Mouse (Mus musculus): ENCODE results near the gene Sipa1. TPM values are rescaled to one million over a fixed set of nuclear protein-coding genes. Genes with fewer than 3 reads are reported as not detected.

The Sipa1 gene
- 10 to 100 TPM; 15.3 to 16.1 TPM for total RNA-seq (2021)

GRCm38 (mm10) chr19:5662981-5663913, at the start of gene Sipa1:
Gene Sipa1 (minus strand): TSS chr19:5663707.
- DNase-seq (ENCODE audit: extremely low spot score in 1 of 2, low spot score in 1 of 2), result peak; percentile 59 to 67

- no peak for DNase-seq (ENCODE audit: extremely low spot score in 1 of 2, low spot score in 1 of 2)
Observed at GRCm38 (mm10) chr19:5713255-5713654, 49.7 kb upstream of the Sipa1 start.

GRCm38 (mm10) chr19:5711907-5712460, 48.5 kb upstream of the Sipa1 start:
- no peak for DNase-seq (ENCODE audit: extremely low spot score in 1 of 2, low spot score in 1 of 2)

GRCm38 (mm10) chr19:5711218-5711617, 47.7 kb upstream of the Sipa1 start:
- peak in 1 of 2 experiments; percentile 75 for DNase-seq (ENCODE audit: extremely low spot score in 1 of 2, low spot score in 1 of 2)

GRCm38 (mm10) chr19:5710581-5710980, 47.1 kb upstream of the Sipa1 start:
- no peak for DNase-seq (ENCODE audit: extremely low spot score in 1 of 2, low spot score in 1 of 2)

GRCm38 (mm10) chr19:5710068-5710467, 46.6 kb upstream of the Sipa1 start:
- no peak for DNase-seq (ENCODE audit: extremely low spot score in 1 of 2, low spot score in 1 of 2)

- no peak for DNase-seq (ENCODE audit: extremely low spot score in 1 of 2, low spot score in 1 of 2)
Observed at GRCm38 (mm10) chr19:5704801-5705571, 41.5 kb upstream of the Sipa1 start.

- DNase-seq (ENCODE audit: extremely low spot score in 1 of 2, low spot score in 1 of 2), result no peak
Observed at GRCm38 (mm10) chr19:5704163-5704800, 40.8 kb upstream of the Sipa1 start, which contains the start of gene Kcnk7. Gene Kcnk7 (plus strand): TSS chr19:5704367.

- no peak for DNase-seq (ENCODE audit: extremely low spot score in 1 of 2, low spot score in 1 of 2)
Observed at GRCm38 (mm10) chr19:5695849-5696462, 32.4 kb upstream of the Sipa1 start.

GRCm38 (mm10) chr19:5693801-5694200, 30.3 kb upstream of the Sipa1 start:
- no peak for DNase-seq (ENCODE audit: extremely low spot score in 1 of 2, low spot score in 1 of 2)

- no peak for DNase-seq (ENCODE audit: extremely low spot score in 1 of 2, low spot score in 1 of 2)
Observed at GRCm38 (mm10) chr19:5692913-5693396, 29.4 kb upstream of the Sipa1 start.

- DNase-seq (ENCODE audit: extremely low spot score in 1 of 2, low spot score in 1 of 2), result no peak
Observed at GRCm38 (mm10) chr19:5692086-5692912, 28.8 kb upstream of the Sipa1 start.

- DNase-seq (ENCODE audit: extremely low spot score in 1 of 2, low spot score in 1 of 2), result no peak
Observed at GRCm38 (mm10) chr19:5691601-5692000, 28.1 kb upstream of the Sipa1 start.

- no peak for DNase-seq (ENCODE audit: extremely low spot score in 1 of 2, low spot score in 1 of 2)
Observed at GRCm38 (mm10) chr19:5690343-5690735, 26.8 kb upstream of the Sipa1 start.

- DNase-seq (ENCODE audit: extremely low spot score in 1 of 2, low spot score in 1 of 2), result peak; percentile 42 to 53
Observed at GRCm38 (mm10) chr19:5689565-5690342, 26.2 kb upstream of the Sipa1 start.

- DNase-seq (ENCODE audit: extremely low spot score in 1 of 2, low spot score in 1 of 2), result no peak
Observed at GRCm38 (mm10) chr19:5689088-5689428, 25.6 kb upstream of the Sipa1 start.

- peak; percentile 92 to 93 for DNase-seq (ENCODE audit: extremely low spot score in 1 of 2, low spot score in 1 of 2)
Observed at GRCm38 (mm10) chr19:5688200-5689087, 24.9 kb upstream of the Sipa1 start, which contains the start of the genes Map3k11 and Pcnx3. Gene Map3k11 (plus strand): TSS chr19:5688742. Gene Pcnx3 (minus strand): TSS chr19:5688908.
